12 mouse cellular contexts compared by ENCODE assay signal in genomic region chr2:146764313-146765255, GRCm38 (mm10).
DNase-seq lines count a peak whose midpoint lies in the region; ATAC-seq lines count a peak whose summit lies in the region.
"Had no signal": no experiment of that assay in that cellular context is flagged by ENCODE, and none has a peak within 500 bp of the region (broad histone marks: within the 10 kb centered on the region; RNA-seq: fewer than 3 reads in every experiment).

No protein-coding gene starts in this region.

- H3K36me3 ChIP-seq in forebrain, embryonic 11.5 days (ENCODE audit: control insufficient read depth, insufficient read depth, low read length) = no peaks in the 10 kb centered on the region
- no peaks in the 10 kb centered on the region for H3K36me3 ChIP-seq in forebrain, embryonic 10.5 days (replicated peaks)
- H3K36me3 ChIP-seq in neural tube, embryonic 13.5 days = no peaks in the 10 kb centered on the region
- H3K36me3 ChIP-seq in neural tube, embryonic 15.5 days = no peaks in the 10 kb centered on the region
- H3K36me3 ChIP-seq in forebrain, embryonic 16.5 days (ENCODE audit: control insufficient read depth, insufficient read depth) = no peaks in the 10 kb centered on the region
- H3K36me3 ChIP-seq: embryonic facial prominence, embryonic 13.5 days had no signal

- H3K4me3 ChIP-seq in forebrain, embryonic 11.5 days (ENCODE audit: low read depth, low read length) = no peak overlapping the region
- H3K4me3 ChIP-seq in forebrain, embryonic 10.5 days = no peak overlapping the region
- no peak overlapping the region for H3K4me3 ChIP-seq in neural tube, embryonic 13.5 days
- no peak overlapping the region for H3K4me3 ChIP-seq in neural tube, embryonic 15.5 days (replicated peaks)
- H3K4me3 ChIP-seq in forebrain, embryonic 16.5 days (replicated peaks; ENCODE audit: low read length) = no peak overlapping the region
- H3K4me3 ChIP-seq: embryonic facial prominence, embryonic 13.5 days had no signal

- no peak overlapping the region; the same call in 1 of the 2 replicates for H3K27ac ChIP-seq in forebrain, embryonic 11.5 days (ENCODE audit: low read depth, low read length)
- no peak overlapping the region for H3K27ac ChIP-seq in forebrain, embryonic 10.5 days
- H3K27ac ChIP-seq in neural tube, embryonic 13.5 days (replicated peaks) = peak overlapping the region; percentile 54; the same call in 1 of the 2 replicates
- H3K27ac ChIP-seq in neural tube, embryonic 15.5 days (replicated peaks) = no peak overlapping the region
- 0 out of 2 replicates have a peak overlapping the region, but pooled peaks have one; percentile 4 for H3K27ac ChIP-seq in forebrain, embryonic 16.5 days (ENCODE audit: low read length)
- H3K27ac ChIP-seq: embryonic facial prominence, embryonic 13.5 days had no signal

- 72% methylated on average over 12 of the region's 12 CpGs for WGBS in forebrain, embryonic 11.5 days
- 85% methylated on average over 12 of the region's 12 CpGs for WGBS in forebrain, embryonic 10.5 days
- 39% methylated on average over 12 of the region's 12 CpGs for WGBS in neural tube, embryonic 13.5 days
- 38% methylated on average over 12 of the region's 12 CpGs for WGBS in neural tube, embryonic 15.5 days
- 27% methylated on average over 12 of the region's 12 CpGs for WGBS in forebrain, embryonic 16.5 days

- no peak for DNase-seq in forebrain, embryonic 11.5 days (ENCODE audit: low spot score)
- DNase-seq in forebrain, embryonic 10.5 days (ENCODE audit: extremely low spot score, low spot score) = no peak
- peak; percentile 11 for DNase-seq in lung, postnatal 14 days
- DNase-seq in left cerebral cortex, adult 9 months (ENCODE audit: low spot score in 2 of 2) = no peak
- DNase-seq in layer of hippocampus, postnatal 25 days (ENCODE audit: extremely low spot score in 1 of 2, low spot score in 1 of 2) = no peak
- DNase-seq: cerebellum, adult 8-10 months; liver; right cerebral cortex, postnatal 25 days had no signal

- H3K9ac ChIP-seq in forebrain, embryonic 11.5 days (ENCODE audit: low read length) = no peak overlapping the region
- H3K9ac ChIP-seq in neural tube, embryonic 13.5 days = no peak overlapping the region
- H3K9ac ChIP-seq in neural tube, embryonic 15.5 days (replicated peaks) = no peak overlapping the region
- H3K9ac ChIP-seq in forebrain, embryonic 16.5 days (replicated peaks; ENCODE audit: low read depth, low read length) = no peak overlapping the region
- H3K9ac ChIP-seq: embryonic facial prominence, embryonic 13.5 days had no signal

- no peaks in the 10 kb centered on the region for H3K9me3 ChIP-seq in forebrain, embryonic 11.5 days (ENCODE audit: control insufficient read depth, low read length)
- H3K9me3 ChIP-seq in forebrain, embryonic 10.5 days = no peaks in the 10 kb centered on the region
- H3K9me3 ChIP-seq in neural tube, embryonic 13.5 days = no peaks in the 10 kb centered on the region
- H3K9me3 ChIP-seq in neural tube, embryonic 15.5 days (replicated peaks) = no peaks in the 10 kb centered on the region
- H3K9me3 ChIP-seq in forebrain, embryonic 16.5 days (ENCODE audit: control insufficient read depth, low read length) = no peaks in the 10 kb centered on the region
- H3K9me3 ChIP-seq: embryonic facial prominence, embryonic 13.5 days had no signal

- H3K4me2 ChIP-seq in forebrain, embryonic 11.5 days (ENCODE audit: low read depth, low read length, severe bottlenecking) = no peak overlapping the region
- no peak overlapping the region for H3K4me2 ChIP-seq in neural tube, embryonic 13.5 days
- H3K4me2 ChIP-seq in neural tube, embryonic 15.5 days = no peak overlapping the region
- no peak overlapping the region for H3K4me2 ChIP-seq in forebrain, embryonic 16.5 days (ENCODE audit: low read length)

- ATAC-seq in forebrain, embryonic 11.5 days (replicated peaks; ENCODE audit: low FRiP score) = 0 out of 2 replicates have a peak, but pooled peaks have one; percentile 8
- ATAC-seq in neural tube, embryonic 13.5 days (ENCODE audit: low read depth) = no peak
- no peak for ATAC-seq in neural tube, embryonic 15.5 days (ENCODE audit: low FRiP score)
- ATAC-seq in forebrain, embryonic 16.5 days = peak; percentile 76

- peaks cover 2% of the 10 kb centered on the region; the same call in 1 of the 2 replicates for H3K27me3 ChIP-seq in forebrain, embryonic 11.5 days (ENCODE audit: control insufficient read depth, insufficient read depth, low read length)
- H3K27me3 ChIP-seq in forebrain, embryonic 10.5 days (ENCODE audit: poor library complexity, severe bottlenecking) = peaks cover 20% of the 10 kb centered on the region
- H3K27me3 ChIP-seq in neural tube, embryonic 13.5 days = peaks cover 7% of the 10 kb centered on the region; the same call in 1 of the 2 replicates
- no peaks in the 10 kb centered on the region for H3K27me3 ChIP-seq in neural tube, embryonic 15.5 days (replicated peaks)
- H3K27me3 ChIP-seq in forebrain, embryonic 16.5 days (replicated peaks; ENCODE audit: control insufficient read depth, insufficient read depth, low read length) = peaks cover 10% of the 10 kb centered on the region; the same call in 1 of the 2 replicates
- H3K27me3 ChIP-seq: embryonic facial prominence, embryonic 13.5 days had no signal

- no peaks in the 10 kb centered on the region; the same call in 1 of the 2 replicates for H3K4me1 ChIP-seq in forebrain, embryonic 11.5 days (replicated peaks; ENCODE audit: control insufficient read depth, insufficient read depth, low read length)
- H3K4me1 ChIP-seq in forebrain, embryonic 10.5 days = peaks cover 22% of the 10 kb centered on the region
- H3K4me1 ChIP-seq in neural tube, embryonic 13.5 days (replicated peaks) = peaks cover 42% of the 10 kb centered on the region
- H3K4me1 ChIP-seq in neural tube, embryonic 15.5 days = peaks cover 28% of the 10 kb centered on the region
- H3K4me1 ChIP-seq in forebrain, embryonic 16.5 days (replicated peaks; ENCODE audit: control insufficient read depth, insufficient read depth, low read length) = peaks cover 18% of the 10 kb centered on the region

Comparison
In these comparisons a context has a peak if more than half of its experiments do, and no peak if none do; other contexts are left out.
1. H3K27ac ChIP-seq: peak in neural tube, embryonic 13.5 days (single experiment) and forebrain, embryonic 16.5 days (single experiment); none in forebrain, embryonic 11.5 days (single experiment), forebrain, embryonic 10.5 days (single experiment) and neural tube, embryonic 15.5 days (single experiment).
2. ATAC-seq: peak in forebrain, embryonic 11.5 days (single experiment) and forebrain, embryonic 16.5 days (single experiment); none in neural tube, embryonic 13.5 days (single experiment) and neural tube, embryonic 15.5 days (single experiment).